Mouse (Mus musculus): ENCODE measurements around the gene Gm21310. TPM values are rescaled to one million over a fixed set of nuclear protein-coding genes. Genes with fewer than 3 reads are reported as not detected.

The Gm21310 gene
- not detected for polyA plus RNA-seq (2014; fragmentation: Illumina TruSeq; extraction: RNeasy Lipid Tissue Mini Kit (QIAGEN cat#74804); ENCODE audit: low replicate concordance)

DNA sequence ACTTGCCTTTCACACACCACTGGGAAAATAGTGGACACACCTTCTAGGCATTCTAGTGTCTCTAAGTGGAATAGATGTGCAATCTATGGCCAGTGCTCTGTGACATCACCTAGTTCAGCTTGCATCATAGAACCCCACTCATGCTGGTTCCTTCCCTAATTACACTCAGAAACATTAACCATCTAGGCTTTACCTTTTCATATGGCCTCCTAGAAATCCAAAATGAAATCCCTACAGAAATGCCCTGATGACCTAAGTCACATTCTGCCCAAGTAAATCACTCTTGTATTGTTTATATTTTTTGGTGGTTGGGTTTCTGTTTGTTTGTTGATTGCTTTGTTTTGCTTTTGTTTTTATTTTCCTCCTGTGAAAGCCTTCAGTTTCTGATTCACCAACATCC is at the start of gene Gm21310:
TSS of gene Gm21310 (minus strand) at position 101 of the 400 bp plus-strand sequence.

Other genes starting within 250 kb of the Gm21310 start
- gene Gm20834, start 177.4 kb upstream of the Gm21310 start, polyA plus RNA-seq (2014; fragmentation: Illumina TruSeq; extraction: RNeasy Lipid Tissue Mini Kit (QIAGEN cat#74804); ENCODE audit: low replicate concordance), result not detected

All from small intestine, adult 10 weeks (tissue).